Mouse (Mus musculus) liver, adult 2 months (tissue): ENCODE measurements at regions not wholly inside any gene's neighbourhood (a gene's known extent, or its start where the extent isn't known, plus 50 kb on each side); places are given as distances from the start of the nearest gene placed in this dataset.

Experiments used
- DNase-seq: peaks from one replicate; pipeline ENCODE4 v3.0.0-alpha.2; 2011; ENCODE audit warnings: low read depth, low spot score; ENCODE audit errors: extremely low read depth
- H3K27ac ChIP-seq: fragments of 200-500 bp; replicated peaks from 2 replicates; pipeline ENCODE4 v1.5.1; 2012; ENCODE audit warnings: low read depth, mild to moderate bottlenecking, control low read depth, inconsistent platforms, low read length; ENCODE audit not compliant: insufficient read depth
- H3K27me3 ChIP-seq: fragments of 200-500 bp; 2 replicates; pipeline ENCODE4 v1.6.1; 2012; ENCODE audit warnings: mild to moderate bottlenecking, moderate library complexity, low read length, inconsistent platforms; ENCODE audit not compliant: control insufficient read depth, insufficient read depth
- H3K36me3 ChIP-seq: fragments of 200-500 bp; 2 replicates; pipeline ENCODE4 v1.6.1; 2012; ENCODE audit warnings: low read length, inconsistent platforms; ENCODE audit not compliant: control insufficient read depth, insufficient read depth
- H3K4me1 ChIP-seq: fragments of 200-500 bp; 2 replicates; pipeline ENCODE4 v1.6.1; 2011; ENCODE audit warnings: low read length; ENCODE audit not compliant: control insufficient read depth, insufficient read depth
- H3K4me3 ChIP-seq: fragments of 200-500 bp; 2 replicates; pipeline ENCODE4 v1.5.1; 2011; ENCODE audit warnings: low read depth, mild to moderate bottlenecking, control low read depth, low read length, moderate library complexity; ENCODE audit not compliant: insufficient read depth
- H3K79me2 ChIP-seq: fragments of 200-500 bp; 2 replicates; pipeline ENCODE4 v1.6.1; 2012; ENCODE audit warnings: inconsistent platforms, mild to moderate bottlenecking, low read length, moderate library complexity; ENCODE audit not compliant: control insufficient read depth, insufficient read depth
- H3K9ac ChIP-seq: fragments of 200-500 bp; 2 replicates; pipeline ENCODE4 v1.6.1; 2012; ENCODE audit warnings: low read depth, mild to moderate bottlenecking, control low read depth, inconsistent platforms, low read length
- CTCF ChIP-seq: fragments of 200-500 bp; IDR thresholded peaks from 2 replicates; pipeline ENCODE4 v1.5.1; 2011; ENCODE audit warnings: low read depth, low read length, control low read depth
- POLR2A ChIP-seq: fragments of 200-500 bp; IDR thresholded peaks from 2 replicates; pipeline ENCODE4 v1.6.1; 2011; ENCODE audit warnings: low read length, control low read depth; ENCODE audit not compliant: insufficient read depth; ENCODE audit errors: extremely low read depth
- WGBS: fragments of 180-500 bp; shearing (Covaris S2); methylation state at CpG from one replicate; pipeline ENCODE4 v1.1.7; 2018; 5-methylcytosine and 5-hydroxymethylcytosine counted together

DNA sequence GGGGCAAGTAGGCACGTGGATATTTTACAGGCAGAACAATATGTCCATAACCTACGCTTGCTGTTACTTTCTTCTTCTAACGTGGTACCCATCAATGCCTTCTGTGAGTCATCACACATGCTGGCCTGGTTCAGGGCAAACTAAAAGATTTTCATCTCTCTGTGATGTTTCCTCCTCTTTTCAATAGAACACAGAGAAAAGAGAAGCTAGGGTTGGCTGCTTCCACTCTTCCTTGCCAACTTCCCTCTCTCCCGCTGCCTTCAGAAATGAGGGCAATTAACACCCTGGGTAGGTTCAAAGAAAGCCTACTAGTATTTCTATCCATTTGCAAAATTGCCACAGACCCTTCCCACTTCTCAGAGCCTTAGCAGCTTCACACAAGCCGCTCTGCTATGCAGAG lies 575.5 kb upstream of the Tle4 start:
- Histone ChIP-seq H3K36me3 (no peaks in the 10 kb centered on the region), H3K4me1 (no peaks in the 10 kb centered on the region), H3K9ac (no peak overlapping the region), H3K27me3 (no peaks in the 10 kb centered on the region), H3K4me3 (no peak overlapping the region), H3K79me2 (no peaks in the 10 kb centered on the region), H3K27ac (no peak overlapping the region)
- no peak for DNase-seq
- 35% methylated on average over 5 of the region's 5 CpGs for WGBS
- TF ChIP-seq CTCF, result no peak
- no peak for TF ChIP-seq POLR2A

DNA sequence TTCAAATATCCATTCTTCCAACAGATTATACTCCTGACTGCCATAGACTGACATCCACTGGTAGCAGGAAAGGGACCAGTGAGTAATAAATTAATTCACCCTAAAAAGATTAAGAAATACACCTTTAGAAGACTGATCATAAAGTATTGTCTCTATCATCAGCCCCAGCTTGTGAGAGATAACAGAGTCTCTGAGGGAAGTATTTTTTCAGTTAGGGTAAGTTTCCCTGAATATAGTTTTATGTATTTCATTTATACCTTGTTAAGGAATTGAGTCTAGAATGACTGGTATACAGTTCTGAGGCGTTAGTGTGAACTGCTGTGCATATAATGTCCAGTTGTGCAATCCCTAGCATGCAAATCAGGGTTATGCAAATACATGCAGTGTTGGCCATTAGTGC lies 569.3 kb upstream of the Tle4 start:
- WGBS, result 70% methylated on average over 1 of the region's 1 CpGs
- no peak overlapping the region for H3K4me3 ChIP-seq
- H3K79me2 ChIP-seq, result no peaks in the 10 kb centered on the region
- no peaks in the 10 kb centered on the region for H3K27me3 ChIP-seq
- no peak for DNase-seq
- no peaks in the 10 kb centered on the region for H3K36me3 ChIP-seq
- H3K4me1 ChIP-seq, result no peaks in the 10 kb centered on the region
- no peak for TF ChIP-seq CTCF
- TF ChIP-seq POLR2A, result no peak
- H3K27ac ChIP-seq, result no peak overlapping the region
- no peak overlapping the region for H3K9ac ChIP-seq

DNA sequence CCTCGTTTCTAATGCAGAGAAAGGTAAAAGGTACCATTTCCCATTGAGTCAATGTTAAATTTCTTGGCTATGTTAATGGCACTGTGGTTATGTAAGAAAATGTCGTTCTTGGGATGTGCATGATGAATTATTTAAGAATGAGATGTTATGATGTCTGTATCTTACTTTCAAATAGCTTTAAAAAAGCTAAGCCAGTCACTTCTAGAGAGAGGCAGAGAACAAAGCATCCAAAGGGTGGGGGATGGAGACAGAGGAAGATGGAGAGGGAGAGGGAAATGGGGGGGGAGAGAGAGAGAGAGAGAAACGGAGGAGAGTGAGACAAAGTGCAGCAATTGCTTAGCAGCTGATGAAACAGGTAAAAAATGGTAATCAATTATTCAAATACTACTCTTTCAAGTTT lies 562.8 kb upstream of the Tle4 start:
- whole genome bisulfite sequencing, result 36% methylated on average over 3 of the region's 3 CpGs
- no peak for DNase-seq
- H3K9ac ChIP-seq, result no peak overlapping the region
- no peaks in the 10 kb centered on the region for H3K27me3 ChIP-seq
- H3K27ac ChIP-seq, result no peak overlapping the region
- no peaks in the 10 kb centered on the region for H3K36me3 ChIP-seq
- H3K4me3 ChIP-seq, result no peak overlapping the region
- H3K4me1 ChIP-seq, result no peaks in the 10 kb centered on the region
- TF ChIP-seq CTCF, result no peak
- TF ChIP-seq POLR2A, result no peak
- no peaks in the 10 kb centered on the region for H3K79me2 ChIP-seq

DNA sequence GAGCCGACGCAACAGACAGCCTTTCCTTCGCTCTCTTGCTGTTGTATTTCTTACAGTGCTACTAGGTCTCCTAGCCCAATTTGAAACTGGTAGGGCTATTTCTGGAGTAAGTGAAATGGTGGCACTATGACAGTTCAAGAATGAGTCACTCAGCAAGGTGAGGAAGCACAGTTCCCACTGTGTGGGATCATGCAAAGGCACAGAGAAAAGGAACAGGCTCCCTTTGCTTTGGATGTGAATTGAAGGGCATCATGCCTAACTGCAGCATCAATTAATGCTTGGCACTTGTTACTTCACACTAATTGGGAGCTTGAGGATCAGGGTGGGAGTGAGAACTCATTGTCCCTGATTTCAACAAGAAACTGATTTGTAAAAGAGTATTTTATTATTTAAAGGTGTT lies 560.8 kb upstream of the Tle4 start:
- Histone ChIP-seq H3K27ac (no peak overlapping the region), H3K79me2 (no peaks in the 10 kb centered on the region), H3K9ac (no peak overlapping the region), H3K27me3 (no peaks in the 10 kb centered on the region), H3K36me3 (no peaks in the 10 kb centered on the region), H3K4me3 (no peak overlapping the region), H3K4me1 (no peaks in the 10 kb centered on the region)
- 94% methylated on average over 3 of the region's 3 CpGs for WGBS
- DNase-seq, result no peak
- TF ChIP-seq CTCF (no peak), POLR2A (no peak)

DNA sequence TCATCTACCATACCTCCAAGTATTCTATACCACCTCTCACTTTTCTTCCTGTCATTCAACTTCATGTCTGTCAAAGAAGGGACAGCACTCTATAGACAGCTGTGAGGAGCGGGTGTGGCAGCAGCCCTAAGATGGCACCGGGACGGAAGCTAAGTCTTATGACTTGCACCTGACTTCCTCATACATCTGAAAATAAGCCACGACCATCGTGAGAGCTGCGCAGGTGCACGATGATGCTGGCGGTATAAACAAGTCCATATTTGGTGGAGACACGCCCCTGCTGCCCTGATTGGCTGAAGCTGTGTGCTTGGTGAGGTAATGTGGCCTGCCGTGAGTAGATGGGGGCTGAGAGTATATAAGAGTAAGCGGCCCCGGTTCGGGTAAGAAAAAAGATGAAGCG lies 560.3 kb upstream of the Tle4 start:
- TF ChIP-seq CTCF (no peak), POLR2A (no peak)
- Histone ChIP-seq H3K4me1 (no peaks in the 10 kb centered on the region), H3K27me3 (no peaks in the 10 kb centered on the region), H3K79me2 (no peaks in the 10 kb centered on the region), H3K4me3 (no peak overlapping the region), H3K36me3 (no peaks in the 10 kb centered on the region), H3K9ac (no peak overlapping the region), H3K27ac (no peak overlapping the region)
- no peak for DNase-seq
- 77% methylated on average over 14 of the region's 14 CpGs for WGBS

DNA sequence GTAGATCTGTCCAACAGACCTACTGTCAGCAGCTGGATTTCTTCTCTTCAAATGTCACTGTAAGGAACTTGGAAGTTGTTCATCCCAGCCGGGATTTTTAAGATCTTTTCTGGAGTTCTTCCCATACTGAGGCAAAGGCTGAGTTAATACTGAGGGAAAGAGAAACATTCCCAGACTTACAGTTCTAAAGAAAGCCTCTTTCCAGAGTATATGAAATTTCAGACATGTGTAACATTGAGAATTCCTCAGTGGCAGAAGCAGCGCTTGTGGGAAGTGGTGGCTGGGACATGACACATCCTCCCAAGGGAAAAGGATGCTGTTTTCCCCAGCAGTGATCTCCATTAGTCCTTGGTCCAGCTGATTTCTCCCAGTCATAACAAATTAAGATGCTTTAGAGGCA lies 556.8 kb upstream of the Tle4 start:
- Histone ChIP-seq H3K9ac (no peak overlapping the region), H3K79me2 (no peaks in the 10 kb centered on the region), H3K4me3 (no peak overlapping the region), H3K36me3 (no peaks in the 10 kb centered on the region), H3K27ac (no peak overlapping the region), H3K27me3 (no peaks in the 10 kb centered on the region), H3K4me1 (no peaks in the 10 kb centered on the region)
- DNase-seq, result no peak
- TF ChIP-seq POLR2A, result no peak
- no peak for TF ChIP-seq CTCF
- WGBS, result 68% methylated on average over 2 of the region's 2 CpGs
